Mouse (Mus musculus) layer of hippocampus, adult 2 months (tissue): ENCODE measurements around the gene Serpinb6e. TPM values are rescaled to one million over a fixed set of nuclear protein-coding genes. Genes with fewer than 3 reads are reported as not detected.

Source experiments
- DNase-seq, 2 experiments: peaks; one replicate each; pipeline ENCODE4 v3.0.0; 2022; ENCODE audit warnings: low spot score in 2 of 2
- H3K27ac ChIP-seq: fragments of 200-600 bp; 2 replicates; pipeline ENCODE4 v1.8.1; 2022
- H3K4me3 ChIP-seq: fragments of 200-600 bp; 2 replicates; pipeline ENCODE4 v1.8.1; 2022; ENCODE audit warnings: mild to moderate bottlenecking
- CTCF ChIP-seq: fragments of 200-600 bp; conservative IDR thresholded peaks from 2 replicates; pipeline ENCODE4 v1.8.1; 2022; ENCODE audit warnings: antibody characterized with exemption, mild to moderate bottlenecking, moderate library complexity
- long read RNA-seq, 2 experiments: library from polyadenylated mRNA; stranded (forward); transcript quantifications; one replicate each; pipeline ENCODE4 v2.0.0; 2021; ENCODE audit warnings: borderline mapping rate in 2 of 2
- total RNA-seq, 2 experiments: library from RNA; stranded (reverse); gene quantifications; 2 replicates each; pipeline ENCODE4 v1.2.3; 2021

Serpinb6e gene
- not detected for total RNA-seq
- long read RNA-seq, experiment 1, result 0 reads
- long read RNA-seq, experiment 2, result 0 reads

DNA sequence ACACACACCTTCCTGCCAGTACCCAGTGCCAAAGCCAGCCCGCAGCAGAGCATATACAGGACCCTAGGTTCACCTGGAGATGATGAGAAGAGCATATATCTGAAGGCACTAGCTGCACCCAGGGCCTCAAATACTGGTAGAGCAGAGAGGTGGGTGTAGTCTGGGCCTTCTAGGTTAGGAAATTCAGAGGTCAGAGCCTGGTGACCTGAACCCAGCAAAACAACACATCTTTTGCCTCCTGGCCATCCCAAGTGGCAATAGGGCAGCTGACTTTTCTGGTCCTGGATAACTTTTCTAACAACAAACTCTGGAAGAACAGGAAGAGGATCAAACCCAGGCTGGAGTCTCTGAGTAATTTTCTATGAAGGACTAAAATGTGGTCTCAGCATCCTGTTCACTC is at the start of gene Serpinb6e:
TSS of gene Serpinb6e (minus strand) at position 101 of the 400 bp plus-strand sequence.
- no peak for TF ChIP-seq CTCF
- no peak within 1 kb of the TSS for H3K27ac ChIP-seq
- no peak for DNase-seq
- H3K4me3 ChIP-seq, result no peak within 1 kb of the TSS

DNA sequence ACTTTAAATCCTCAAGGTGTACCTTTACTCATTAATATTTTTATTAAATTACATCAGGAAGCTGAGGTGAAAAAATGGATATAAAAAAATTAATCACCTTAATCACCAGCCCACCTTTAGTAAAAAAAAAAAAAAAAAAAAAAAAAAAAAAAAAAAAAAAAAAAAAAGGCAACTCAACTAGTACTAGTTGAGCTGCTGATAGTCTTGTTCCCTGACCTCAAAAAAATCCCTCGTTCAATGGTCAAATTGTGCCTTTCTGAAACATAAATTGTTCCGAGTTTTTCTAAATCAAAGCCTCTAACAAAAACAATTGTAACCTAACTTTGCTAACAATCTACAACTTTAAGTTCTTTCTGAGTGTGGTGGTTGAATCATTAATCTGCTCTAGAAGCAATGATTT is 12.5 kb downstream of the Serpinb6e start:
- DNase-seq, result no peak
- no peak for TF ChIP-seq CTCF
- H3K4me3 ChIP-seq, result no peak overlapping the region

DNA sequence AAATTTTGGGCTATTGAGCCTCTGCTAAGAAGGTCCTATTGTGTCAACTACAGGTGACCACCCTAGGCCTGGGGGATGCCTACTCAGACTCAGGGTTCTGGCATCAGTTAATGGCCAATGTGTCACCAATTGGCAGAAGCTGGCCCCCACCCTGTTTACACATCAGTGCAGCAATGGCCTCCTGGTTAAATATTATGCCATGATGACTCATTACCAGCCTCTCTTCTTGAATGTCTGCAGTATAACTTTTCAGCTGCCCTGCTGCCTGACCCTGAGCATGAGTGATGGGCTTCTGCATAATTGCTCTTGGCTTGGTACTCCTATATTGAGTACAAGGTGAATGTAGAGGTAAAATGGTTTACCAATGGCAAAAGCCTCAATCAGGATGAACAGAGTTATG is 19.8 kb downstream of the Serpinb6e start:
- no peak for TF ChIP-seq CTCF
- H3K27ac ChIP-seq, result no peak overlapping the region

More for the DNA sequence above, 12.5 kb downstream of the Serpinb6e start:
- H3K27ac ChIP-seq, result no peak overlapping the region

DNA sequence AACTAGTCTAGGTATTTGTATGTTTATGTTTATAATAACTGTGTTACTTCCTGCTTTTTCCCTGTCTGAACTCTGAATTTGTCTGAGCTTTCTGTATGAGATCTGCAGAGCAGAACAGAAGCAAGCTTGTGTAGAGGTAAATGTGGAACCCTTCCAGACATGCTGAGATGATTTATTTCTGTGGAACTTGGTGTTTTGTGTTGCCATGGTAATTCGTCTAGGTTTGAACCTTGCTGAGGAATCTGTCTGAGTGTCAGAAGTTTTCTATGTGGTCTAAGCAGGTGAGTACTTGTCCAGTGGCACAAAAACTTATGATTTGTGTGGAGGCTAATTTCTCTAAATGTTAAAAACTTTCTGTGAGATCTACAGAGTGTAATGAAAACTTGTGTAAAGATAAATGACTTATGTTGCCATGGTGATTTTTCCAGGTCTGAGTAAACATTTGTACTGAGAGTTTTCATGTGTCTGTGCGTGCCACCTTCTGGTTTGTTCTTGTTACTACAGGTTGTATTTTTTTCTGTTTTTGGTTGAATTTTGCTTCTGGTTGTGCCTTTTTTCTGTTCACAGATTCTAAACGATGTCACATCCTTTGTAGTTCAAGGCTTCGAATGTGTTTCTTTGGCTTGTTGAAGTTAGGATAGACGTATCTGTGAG is 21.6 kb downstream of the Serpinb6e start:
- H3K27ac ChIP-seq, result no peak overlapping the region
- TF ChIP-seq CTCF, result peak; percentile 72
- H3K4me3 ChIP-seq, result no peak overlapping the region
- DNase-seq, result peak in 1 of 2 experiments; percentile 7

More for the DNA sequence above, 19.8 kb downstream of the Serpinb6e start:
- DNase-seq, result no peak
- H3K4me3 ChIP-seq, result no peak overlapping the region

Other genes with a start within 250 kb of the Serpinb6e start
- gene Serpinb6d, start 182.0 kb downstream of the Serpinb6e start, total RNA-seq, result not detected
- under 1 TPM; 0.59 to 0.97 TPM for gene Serpinb6c, start 62.3 kb upstream of the Serpinb6e start, total RNA-seq
- gene Nqo2, start 121.3 kb upstream of the Serpinb6e start, total RNA-seq, result 1 to 10 TPM; 7.5 to 9.1 TPM
- 1 to 10 TPM; 6.9 to 7.3 TPM for gene Ripk1, start 159.0 kb upstream of the Serpinb6e start, total RNA-seq
- 10 to 100 TPM; 44.5 to 46.0 TPM for gene Serpinb6a, start 159.4 kb upstream of the Serpinb6e start, total RNA-seq
- gene Bphl, start 194.2 kb upstream of the Serpinb6e start, total RNA-seq, result 10 to 100 TPM; 50.8 to 51.9 TPM
- 1,000 to 10,000 TPM in 1 of 2 experiments, 100 to 1,000 TPM in 1; 962 to 1,047 TPM for gene Tubb2a, start 234.6 kb upstream of the Serpinb6e start, total RNA-seq